Mouse (Mus musculus) A20 (cell line): Measurements from ENCODE around the gene Esrrb.

ENCODE experiments used
- DNase-seq: peaks from one replicate; pipeline ENCODE4 v3.0.0-alpha.2; 2011; ENCODE audit warnings: low read depth, low spot score

Esrrb gene

DNA sequence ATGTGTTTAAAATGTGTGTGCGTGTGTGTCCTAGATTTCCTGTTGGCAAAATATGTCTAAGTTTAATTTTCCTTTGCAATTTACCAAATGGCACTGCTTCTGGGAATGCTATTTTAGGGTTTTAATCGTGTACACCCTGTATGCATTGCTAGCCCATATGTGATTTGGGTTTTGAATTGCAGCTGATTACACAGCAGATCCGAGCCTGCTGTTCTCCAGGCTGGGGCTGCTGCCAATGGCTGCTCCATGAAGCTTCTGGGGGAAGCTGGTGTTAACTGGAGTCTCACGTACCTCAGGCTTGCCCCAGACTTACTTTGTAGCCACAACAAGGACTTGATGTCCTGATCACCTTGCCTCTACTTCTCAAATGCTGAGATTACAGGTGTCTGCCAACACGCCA lies 205.1 kb downstream of the Esrrb start:
- no peak for DNase-seq
